Mouse (Mus musculus) embryonic fibroblast, embryonic 13.5 days (primary cell): ENCODE results near the gene Sec14l4. TPM values are rescaled to one million over a fixed set of nuclear protein-coding genes. Genes with fewer than 3 reads are reported as not detected.

ENCODE experiments used
- H3K27ac ChIP-seq: 2 replicates; pipeline ENCODE4 v1.5.1; 2012; ENCODE audit warnings: low read length, control low read depth, inconsistent platforms; ENCODE audit not compliant: insufficient read depth
- H3K4me1 ChIP-seq: 2 replicates; pipeline ENCODE4 v1.6.1; 2011; ENCODE audit warnings: low read length; ENCODE audit not compliant: control insufficient read depth, insufficient read depth
- H3K4me3 ChIP-seq: 2 replicates; pipeline ENCODE4 v1.5.1; 2011; ENCODE audit warnings: mild to moderate bottlenecking, control low read depth, low read length; ENCODE audit not compliant: insufficient read depth
- CTCF ChIP-seq: IDR thresholded peaks from 2 replicates; pipeline ENCODE4 v1.5.1; 2011; ENCODE audit warnings: mild to moderate bottlenecking, control low read depth, low read length, moderate library complexity, borderline replicate concordance; ENCODE audit not compliant: insufficient read depth
- POLR2A ChIP-seq: IDR thresholded peaks from 2 replicates; pipeline ENCODE4 v1.6.1; 2011; ENCODE audit warnings: low read depth, mild to moderate bottlenecking, control low read depth, low read length, moderate library complexity
- polyA plus RNA-seq: library from polyadenylated mRNA; stranded (reverse); fragments of >200 nt; gene quantifications from 2 replicates; pipeline ENCODE4 v1.2.4, GENCODE M21; 2011; ENCODE audit warnings: low read depth; ENCODE audit not compliant: missing spikeins, insufficient read length

Sec14l4 gene
- polyA plus RNA-seq, 1 experiment = not detected

DNA sequence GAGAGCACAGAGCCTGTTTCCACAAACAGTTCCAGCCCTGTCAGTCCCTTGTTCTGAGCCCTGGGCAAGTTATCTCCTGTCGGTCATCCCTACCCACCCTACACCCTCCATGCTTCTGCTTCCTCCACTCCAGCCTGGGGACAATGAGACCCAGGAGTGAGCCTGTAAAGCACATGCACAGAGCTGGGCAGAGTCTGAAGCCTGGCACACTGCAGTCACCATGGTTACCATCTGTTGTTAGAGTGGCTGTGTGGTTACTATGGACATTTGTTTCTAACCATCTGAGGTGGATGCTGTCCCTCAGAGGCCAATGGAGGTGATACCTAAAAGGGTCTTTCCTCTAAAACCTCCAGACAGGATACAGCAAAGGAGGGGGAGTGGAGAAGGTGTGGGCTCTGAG, 38.4 kb downstream of the Sec14l4 start:
- Histone ChIP-seq H3K4me1 (no peaks in the 10 kb centered on the region), H3K27ac (no peak overlapping the region), H3K4me3 (no peak overlapping the region)
- no peak for TF ChIP-seq POLR2A
- TF ChIP-seq CTCF = no peak

DNA sequence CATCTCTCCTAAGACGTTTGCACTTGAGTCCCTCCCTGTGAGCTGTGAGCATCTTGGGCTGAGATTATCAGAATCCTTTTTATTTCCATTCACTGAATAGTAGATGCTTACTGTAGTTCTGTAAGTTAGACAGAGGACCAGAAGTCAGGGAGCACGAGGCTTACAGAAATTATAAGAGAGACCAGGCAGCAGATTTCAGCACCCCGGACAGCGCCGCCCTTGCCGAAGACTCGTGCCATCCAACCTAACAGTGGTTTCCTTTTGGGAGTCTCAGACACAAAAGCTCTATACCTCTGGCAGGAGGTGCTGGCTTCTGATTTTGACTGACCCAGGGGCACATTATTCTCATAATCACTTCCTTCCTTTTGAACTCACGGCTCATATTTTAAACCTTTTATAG, 45.4 kb downstream of the Sec14l4 start:
- TF ChIP-seq CTCF (no peak), POLR2A (no peak)
- Histone ChIP-seq H3K4me3 (no peak overlapping the region), H3K27ac (no peak overlapping the region), H3K4me1 (no peaks in the 10 kb centered on the region)

DNA sequence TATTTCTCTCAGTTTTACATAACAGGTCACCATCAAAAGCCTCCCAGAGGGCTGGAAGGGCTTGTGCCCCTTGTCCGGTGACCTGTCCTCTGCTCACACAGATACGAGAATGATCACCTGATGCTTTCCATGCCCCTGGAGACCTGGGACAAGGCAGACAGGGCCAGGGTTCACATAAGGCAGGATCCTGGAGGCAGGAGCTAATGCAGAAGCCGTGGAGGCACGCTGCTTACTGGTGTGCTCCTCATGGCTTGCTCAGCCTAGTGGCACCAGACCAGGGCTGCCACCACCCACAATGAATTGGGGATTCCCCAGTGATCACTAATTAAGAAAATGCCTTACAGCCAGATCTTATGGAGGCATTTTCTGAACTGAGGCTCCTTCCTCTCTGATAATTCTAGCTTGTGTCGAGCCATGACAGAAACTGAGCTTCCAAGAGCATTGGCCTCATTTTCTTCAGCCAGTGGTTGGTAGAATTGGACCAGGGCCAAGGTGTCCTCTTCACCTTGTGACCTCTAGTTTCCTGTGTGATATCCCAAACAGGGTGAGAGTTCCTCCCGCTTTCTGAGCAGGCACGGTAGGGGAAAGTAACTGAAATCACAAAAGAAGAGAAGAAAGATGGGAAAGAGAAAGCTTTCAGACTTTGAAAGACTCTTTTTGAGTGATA, 47.1 kb downstream of the Sec14l4 start:
- Histone ChIP-seq H3K4me1 (no peaks in the 10 kb centered on the region), H3K4me3 (no peak overlapping the region), H3K27ac (no peak overlapping the region)
- TF ChIP-seq POLR2A (no peak), CTCF (no peak)

DNA sequence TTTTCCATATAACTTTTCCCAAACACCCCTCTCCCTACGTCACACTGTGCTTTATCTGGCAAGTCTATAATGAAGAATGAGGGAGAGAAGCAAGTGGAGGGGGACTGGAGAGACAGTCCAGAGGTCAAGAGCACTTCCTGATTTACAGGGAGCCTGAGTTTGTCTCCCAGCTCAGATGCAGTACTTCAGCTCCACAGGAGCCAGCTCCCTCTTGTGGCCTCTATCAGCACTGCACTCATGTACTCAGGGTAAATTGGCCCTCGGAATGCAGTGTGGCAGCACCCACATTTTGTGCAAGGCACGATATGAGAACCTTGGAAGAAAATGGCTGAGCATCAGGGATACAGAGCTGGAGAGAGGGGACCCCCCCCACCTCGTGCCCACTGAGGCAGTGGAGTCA, 49.0 kb downstream of the Sec14l4 start:
- TF ChIP-seq CTCF (peak; percentile 81), POLR2A (no peak)
- H3K4me3 ChIP-seq = no peak overlapping the region
- H3K4me1 ChIP-seq = no peaks in the 10 kb centered on the region

DNA sequence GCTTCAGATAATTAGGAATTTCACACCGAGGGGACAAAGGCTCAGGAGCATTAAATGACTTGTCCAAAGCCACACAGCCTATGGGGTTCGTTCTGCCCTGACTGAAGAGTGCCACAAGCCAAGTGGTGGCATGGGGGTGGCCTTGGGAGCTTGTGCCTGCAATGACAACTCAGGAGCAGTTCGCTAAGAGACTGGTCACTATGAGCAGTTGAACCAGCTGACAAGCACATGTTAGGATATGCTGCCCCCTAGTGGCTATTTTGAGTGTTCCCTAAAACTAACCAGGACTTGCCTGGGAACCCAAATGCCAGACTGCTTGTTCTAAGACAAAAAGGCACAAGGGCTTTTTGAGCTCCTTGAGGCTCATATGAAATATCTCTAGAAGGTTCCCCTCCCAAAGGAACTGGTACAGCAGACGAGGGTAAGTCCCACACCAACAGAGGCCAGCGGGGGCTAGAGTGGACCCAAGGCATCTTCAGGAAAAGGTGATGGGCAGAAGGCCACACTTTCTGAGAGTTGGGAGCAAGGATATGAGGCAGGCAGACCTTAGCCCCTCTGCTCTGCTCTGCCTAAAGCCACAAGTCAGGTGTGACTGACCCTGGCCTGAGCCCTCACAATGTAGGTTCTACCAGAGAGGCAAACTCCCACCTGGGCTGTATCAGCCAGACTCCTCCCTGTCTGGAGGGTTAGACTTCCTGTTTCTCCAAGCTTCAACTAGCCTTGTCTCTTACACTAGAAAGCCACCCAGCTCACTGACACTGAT, 52.2 kb downstream of the Sec14l4 start:
- TF ChIP-seq POLR2A = no peak
- TF ChIP-seq CTCF = peak; percentile 30; the same call in 1 of the 2 replicates
- H3K27ac ChIP-seq = no peak overlapping the region
- H3K4me3 ChIP-seq = no peak overlapping the region
- H3K4me1 ChIP-seq = no peaks in the 10 kb centered on the region

More for the DNA sequence above, 49.0 kb downstream of the Sec14l4 start:
- no peak overlapping the region for H3K27ac ChIP-seq

DNA sequence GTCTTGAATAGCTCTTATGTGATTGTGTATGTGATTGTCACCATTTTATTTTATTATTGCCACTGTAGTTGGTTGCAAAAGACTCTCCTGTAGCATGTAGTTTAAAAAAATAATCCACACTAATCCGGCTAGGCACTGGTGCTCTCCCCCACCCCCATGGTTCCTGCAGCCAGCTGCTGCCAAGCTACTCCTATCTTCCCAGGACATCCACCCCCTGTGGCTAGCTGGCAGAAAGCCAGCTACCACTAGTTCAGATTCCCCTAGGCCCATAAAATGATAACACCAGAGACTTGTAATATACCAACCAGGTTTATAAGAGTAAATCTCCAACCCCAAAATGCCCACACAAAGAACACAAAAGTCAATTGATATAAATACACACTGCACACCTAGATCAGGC, 55.0 kb downstream of the Sec14l4 start:
- H3K4me1 ChIP-seq = no peaks in the 10 kb centered on the region
- H3K4me3 ChIP-seq = no peak overlapping the region
- H3K27ac ChIP-seq = no peak overlapping the region
- TF ChIP-seq CTCF (no peak), POLR2A (no peak)

DNA sequence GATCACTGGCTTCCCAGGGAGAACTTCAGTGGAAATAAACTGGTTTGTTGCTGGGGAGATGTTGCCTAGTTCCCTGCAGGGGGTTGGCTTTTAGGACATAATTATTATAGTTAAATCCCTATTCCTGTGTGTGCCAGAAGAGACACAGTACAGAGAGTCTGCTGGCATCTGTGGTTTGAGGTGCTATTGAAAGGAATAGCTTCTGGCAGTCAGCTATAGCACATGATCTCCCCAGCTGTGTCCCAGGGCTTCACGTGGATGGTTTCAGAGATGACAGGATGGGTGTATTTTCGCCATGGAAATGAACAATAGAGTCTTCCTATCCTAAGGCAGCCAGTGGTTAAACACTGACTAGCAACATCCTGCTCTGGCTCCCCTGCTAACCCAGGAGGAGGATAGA, 56.0 kb downstream of the Sec14l4 start:
- TF ChIP-seq CTCF (no peak), POLR2A (no peak)
- Histone ChIP-seq H3K4me3 (no peak overlapping the region), H3K27ac (no peak overlapping the region), H3K4me1 (no peaks in the 10 kb centered on the region)

DNA sequence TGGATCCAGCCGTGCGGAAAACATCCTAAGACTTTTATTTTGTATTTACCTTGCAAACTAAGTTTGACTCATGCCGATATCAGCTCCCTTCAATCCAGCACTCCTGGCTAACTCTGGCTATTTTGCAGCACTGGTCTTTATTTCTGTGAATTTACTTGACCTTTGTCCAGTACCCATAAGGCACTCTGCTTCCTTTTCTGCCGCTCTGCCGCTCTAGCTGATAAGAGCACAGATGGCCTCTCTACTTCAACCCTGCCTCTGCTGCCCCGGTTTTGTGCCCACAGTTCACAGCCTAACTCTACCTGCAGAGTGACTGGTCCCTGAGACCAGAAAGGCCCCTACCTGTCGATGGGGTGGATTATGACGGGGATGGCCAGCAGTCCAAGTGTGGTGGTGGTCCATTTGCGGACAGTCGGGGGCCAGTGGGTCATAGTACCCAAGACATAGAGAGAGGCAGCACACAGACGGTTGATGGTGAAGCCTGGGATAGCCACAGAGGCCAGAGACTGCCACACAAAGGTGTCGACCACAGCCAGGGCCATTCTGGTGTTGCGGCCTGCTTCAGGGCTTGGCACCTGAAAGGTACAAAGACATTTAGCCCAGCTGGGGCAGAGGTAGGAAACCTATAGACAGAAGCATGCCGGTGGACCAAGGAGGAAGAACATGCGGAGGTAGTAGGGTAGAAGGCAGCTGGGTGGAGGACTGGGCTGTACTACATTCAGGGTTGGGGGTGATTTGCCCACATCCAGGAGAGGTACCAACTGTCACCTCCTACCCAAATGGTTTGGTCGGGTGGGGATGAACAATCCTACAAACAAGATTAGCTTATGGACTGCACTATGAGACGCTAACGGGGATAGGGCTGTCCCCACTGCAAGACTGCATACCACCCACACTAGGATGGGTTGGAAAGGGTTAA, 62.5 kb downstream of the Sec14l4 start:
- H3K27ac ChIP-seq = no peak overlapping the region
- no peak for TF ChIP-seq POLR2A
- TF ChIP-seq CTCF = no peak
- H3K4me3 ChIP-seq = no peak overlapping the region
- H3K4me1 ChIP-seq = peaks cover 2% of the 10 kb centered on the region; the same call in 1 of the 2 replicates

DNA sequence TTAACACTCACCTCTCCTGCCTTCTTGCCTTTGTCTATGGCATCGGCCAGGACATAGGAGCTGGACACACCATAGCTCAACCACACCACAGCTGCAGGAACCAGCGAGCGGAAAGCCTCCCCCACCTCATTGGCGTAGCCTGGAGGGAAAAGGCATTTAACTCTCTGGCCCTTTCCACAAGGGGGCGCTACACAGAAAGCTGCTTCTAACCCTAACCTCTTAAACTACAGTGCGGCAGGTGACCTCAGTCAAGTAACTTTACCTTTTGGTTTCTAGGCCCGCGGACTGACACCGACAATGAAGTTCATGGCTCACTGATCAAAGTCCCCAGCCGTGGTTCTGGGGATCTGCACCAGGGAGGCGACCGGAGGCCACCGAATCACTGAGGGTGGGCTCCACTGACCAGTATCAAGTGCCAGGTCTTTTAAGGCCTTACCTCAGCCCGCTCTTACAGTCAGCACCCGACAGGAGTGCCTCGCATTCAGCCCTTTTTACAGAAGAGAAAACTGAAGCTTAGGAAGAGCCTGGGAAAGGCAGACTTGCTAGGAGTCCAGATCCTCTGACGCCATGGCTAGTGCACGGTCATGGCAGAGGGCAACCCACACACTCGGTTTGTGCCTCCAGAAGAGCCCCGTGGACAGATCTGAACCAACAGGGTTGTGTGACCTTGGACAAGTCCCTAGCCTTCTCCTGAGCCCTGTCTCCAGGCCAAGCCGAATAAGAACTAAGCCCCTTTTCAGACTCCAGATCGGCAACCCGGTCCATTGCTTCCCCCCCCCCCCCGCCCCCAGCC, 63.3 kb downstream of the Sec14l4 start:
- Histone ChIP-seq H3K4me1 (peaks cover 2% of the 10 kb centered on the region; the same call in 1 of the 2 replicates), H3K27ac (no peak overlapping the region), H3K4me3 (peak overlapping the region; percentile 15; the same call in 1 of the 2 replicates)
- TF ChIP-seq POLR2A (no peak), CTCF (no peak)
